Mouse (Mus musculus) stomach, postnatal 0 days (tissue): ENCODE results near the gene Tgfbr2.

Source experiments
- CTCF ChIP-seq: IDR thresholded peaks from 2 replicates; pipeline ENCODE4 v1.5.1; 2016; ENCODE audit warnings: antibody characterized with exemption, low read depth, mild to moderate bottlenecking, moderate library complexity
- EP300 ChIP-seq: optimal IDR thresholded peaks from 2 replicates; pipeline ENCODE3; 2016; ENCODE audit warnings: antibody characterized with exemption

DNA sequence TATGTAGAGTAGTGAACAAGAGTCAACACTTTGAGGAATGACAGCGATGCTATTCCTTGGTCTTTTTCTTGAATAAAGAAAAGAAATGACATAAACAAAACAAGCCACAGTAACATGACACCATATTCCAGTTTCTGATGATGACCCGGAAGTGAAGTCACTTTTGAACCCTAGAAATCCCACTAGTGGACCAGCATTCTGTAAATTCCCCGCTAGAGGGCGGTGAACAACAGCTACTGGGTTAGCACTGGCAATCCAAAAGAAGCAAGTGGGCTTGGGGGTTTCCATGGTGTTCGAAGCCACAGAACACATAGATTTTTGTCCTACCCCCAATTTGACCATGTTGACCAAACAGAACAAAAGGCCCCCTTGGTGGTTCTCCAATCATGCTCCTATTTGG, 87.3 kb downstream of the Tgfbr2 start:
- peak; percentile 91 for TF ChIP-seq CTCF
- TF ChIP-seq EP300 = no peak
